Mouse (Mus musculus) CH12.LX (cell line): ENCODE results near the gene Smim1. TPM values are rescaled to one million over a fixed set of nuclear protein-coding genes. Genes with fewer than 3 reads are reported as not detected.

Experiments
- DNase-seq: peaks from one replicate; pipeline ENCODE4 v3.0.0-alpha.2; 2013; ENCODE audit errors: extremely low read depth
- H3K27ac ChIP-seq: 2 replicates; pipeline ENCODE4 v1.5.1; 2012; ENCODE audit warnings: low read depth, mild to moderate bottlenecking, control low read depth, moderate library complexity; ENCODE audit not compliant: insufficient read depth
- H3K27me3 ChIP-seq: replicated peaks from 2 replicates; pipeline ENCODE3; 2012; ENCODE audit warnings: inconsistent platforms
- H3K36me3 ChIP-seq, 2 experiments: replicated peaks in 1 of 2; 2 replicates each; pipeline versions ENCODE3 to v1.6.1; 2012; ENCODE audit warnings: inconsistent platforms in 1 of 2, low read length in 1 of 2, mild to moderate bottlenecking in 1 of 2, mixed read lengths in 1 of 2, moderate library complexity in 1 of 2; ENCODE audit not compliant: control insufficient read depth in 1 of 2, insufficient read depth in 1 of 2
- H3K4me1 ChIP-seq, 2 experiments: 2 replicates each; pipeline ENCODE4 v1.6.1; 2012; ENCODE audit warnings: inconsistent platforms in 1 of 2, moderate library complexity in 1 of 2; ENCODE audit not compliant: insufficient read depth in 2 of 2, control insufficient read depth in 1 of 2
- H3K4me2 ChIP-seq: 2 replicates; pipeline ENCODE4 v1.6.1; 2012; ENCODE audit warnings: low read depth, mild to moderate bottlenecking, control low read depth; ENCODE audit not compliant: poor library complexity, insufficient read depth, severe bottlenecking
- H3K4me3 ChIP-seq, 3 experiments: fragments of 150-350 bp in 1 of 3; sonication (generic) in 1 of 3; replicated peaks in 1 of 3; 2 replicates each; pipeline versions ENCODE3 to v1.5.1; 2011 to 2012; ENCODE audit warnings: low read depth in 2 of 3, low read length in 2 of 3, mild to moderate bottlenecking in 2 of 3, moderate library complexity in 2 of 3, control low read depth in 1 of 3, improper control_type of control experiment in 1 of 3, inconsistent platforms in 1 of 3, mixed read lengths in 1 of 3; ENCODE audit not compliant: poor library complexity in 1 of 3
- H3K79me2 ChIP-seq: replicated peaks from 2 replicates; pipeline ENCODE4 v1.6.1; 2012; ENCODE audit warnings: mild to moderate bottlenecking, moderate library complexity; ENCODE audit not compliant: control insufficient read depth, poor library complexity, insufficient read depth, severe bottlenecking; ENCODE audit errors: extremely low read depth
- H3K9ac ChIP-seq: 2 replicates; pipeline ENCODE4 v1.6.1; 2012; ENCODE audit warnings: low read depth, mild to moderate bottlenecking, control low read depth, moderate library complexity; ENCODE audit not compliant: insufficient read depth
- H3K9me3 ChIP-seq: replicated peaks from 2 replicates; pipeline ENCODE3; 2012; ENCODE audit warnings: low read length, inconsistent platforms, mixed read lengths
- BHLHE40 ChIP-seq: IDR thresholded peaks from 2 replicates; pipeline ENCODE4 v1.6.1; 2011; ENCODE audit warnings: mild to moderate bottlenecking, low read depth, low read length, improper control_type of control experiment
- CHD2 ChIP-seq: IDR thresholded peaks from 2 replicates; pipeline ENCODE4 v1.6.1; 2011; ENCODE audit warnings: low read length, improper control_type of control experiment
- CTCF ChIP-seq, 2 experiments: IDR thresholded peaks in 1 of 2; conservative IDR thresholded peaks in 1 of 2; 2 replicates each; pipeline ENCODE4 v1.5.1; 2011 to 2012; ENCODE audit warnings: low read depth in 2 of 2, low read length in 2 of 2, improper control_type of control experiment in 1 of 2, inconsistent platforms in 1 of 2, mild to moderate bottlenecking in 1 of 2, moderate library complexity in 1 of 2
- ELF1 ChIP-seq: IDR thresholded peaks from 2 replicates; pipeline ENCODE4 v1.6.1; 2014; ENCODE audit warnings: low read depth, mild to moderate bottlenecking, inconsistent platforms, low read length, improper control_type of control experiment
- GABPA ChIP-seq: IDR thresholded peaks from 2 replicates; pipeline ENCODE4 v1.6.1; 2012; ENCODE audit warnings: low read depth, low read length, improper control_type of control experiment, inconsistent platforms; ENCODE audit not compliant: insufficient replicate concordance
- HCFC1 ChIP-seq: IDR thresholded peaks from 2 replicates; pipeline ENCODE4 v1.6.1; 2012; ENCODE audit warnings: low read depth, mild to moderate bottlenecking, inconsistent platforms, low read length, improper control_type of control experiment
- IRF4 ChIP-seq: IDR thresholded peaks from 2 replicates; pipeline ENCODE4 v1.6.1; 2014; ENCODE audit warnings: low read depth, mild to moderate bottlenecking, inconsistent platforms, low read length, improper control_type of control experiment
- MAX ChIP-seq: IDR thresholded peaks from 2 replicates; pipeline ENCODE4 v1.6.1; 2011; ENCODE audit warnings: low read length, improper control_type of control experiment
- MEF2A ChIP-seq: IDR thresholded peaks from 2 replicates; pipeline ENCODE4 v1.6.1; 2014; ENCODE audit warnings: low read depth, mild to moderate bottlenecking, inconsistent platforms, low read length, improper control_type of control experiment, borderline replicate concordance
- NRF1 ChIP-seq: IDR thresholded peaks from 2 replicates; pipeline ENCODE4 v1.6.1; 2014; ENCODE audit warnings: low read depth, mild to moderate bottlenecking, inconsistent platforms, low read length, improper control_type of control experiment, moderate library complexity
- PAX5 ChIP-seq: IDR thresholded peaks from 2 replicates; pipeline ENCODE4 v1.6.1; 2012; ENCODE audit warnings: low read length, inconsistent platforms, mixed read lengths
- POLR2A ChIP-seq: IDR thresholded peaks from 2 replicates; pipeline ENCODE4 v1.6.1; 2011; ENCODE audit warnings: low read depth, mild to moderate bottlenecking, improper control_type of control experiment, low read length
- RAD21 ChIP-seq: IDR thresholded peaks from 2 replicates; pipeline ENCODE4 v1.6.1; 2011; ENCODE audit warnings: low read depth, mild to moderate bottlenecking, low read length, improper control_type of control experiment, moderate library complexity
- RCOR1 ChIP-seq: conservative IDR thresholded peaks from 2 replicates; pipeline ENCODE4 v1.6.1; 2012; ENCODE audit warnings: low read depth, mild to moderate bottlenecking, inconsistent platforms, low read length, improper control_type of control experiment
- SIN3A ChIP-seq: IDR thresholded peaks from 2 replicates; pipeline ENCODE4 v1.6.1; 2012; ENCODE audit warnings: low read length, improper control_type of control experiment, inconsistent platforms
- TCF12 ChIP-seq: IDR thresholded peaks from 2 replicates; pipeline ENCODE4 v1.6.1; 2014; ENCODE audit warnings: low read depth, mild to moderate bottlenecking, inconsistent platforms, low read length, improper control_type of control experiment
- USF2 ChIP-seq: conservative IDR thresholded peaks from 2 replicates; pipeline ENCODE4 v1.6.1; 2011; ENCODE audit warnings: low read depth, low read length, improper control_type of control experiment
- ZC3H11A ChIP-seq: IDR thresholded peaks from 2 replicates; pipeline ENCODE4 v1.6.1; 2012; ENCODE audit warnings: low read depth, mild to moderate bottlenecking, inconsistent platforms, low read length, improper control_type of control experiment
- ZKSCAN1 ChIP-seq: IDR thresholded peaks from 2 replicates; pipeline ENCODE4 v1.6.1; 2012; ENCODE audit warnings: low read depth, inconsistent platforms, low read length, improper control_type of control experiment, borderline replicate concordance
- ZNF384 ChIP-seq: IDR thresholded peaks from 2 replicates; pipeline ENCODE4 v1.6.1; 2012; ENCODE audit warnings: low read depth, low read length, improper control_type of control experiment, inconsistent platforms
- dilution Hi-C: fragments of 300-500 bp; cut with MboI; formaldehyde crosslinking; loops from 2 replicates; pipeline ENCODE4 v1.14.3; 2020; ENCODE audit warnings: low sequenced_read_pairs; ENCODE audit not compliant: extremely low pct_unique_long_range_greater_than_20kb, extremely low pct_ligation_motif_present
- in situ Hi-C: fragments of 300-500 bp; cut with MboI; formaldehyde crosslinking; loops from 3 replicates; pipeline ENCODE4 v1.14.3; 2019; ENCODE audit warnings: low sequenced_read_pairs, low pct_ligation_motif_present, low pct_unique_long_range_greater_than_20kb, mixed read lengths
- polyA plus RNA-seq: library from polyadenylated mRNA; unstranded; fragments of >175 nt; gene quantifications from 2 replicates; pipeline ENCODE4 v1.2.1, GENCODE M21; 2012; ENCODE audit warnings: low read depth; ENCODE audit not compliant: insufficient read length
- total RNA-seq, 2 experiments: library from RNA; depleted of rRNA; stranded (reverse); fragments of 300-350 nt in 1 of 2; fragments of >200 nt in 1 of 2; gene quantifications; 2 replicates each; pipeline ENCODE4 v1.2.3; 2012 to 2014

Gene Smim1
- total and polyA plus RNA-seq, 3 experiments: 0.16 to 2.3 TPM; not detected in 1

- H3K36me3 ChIP-seq: peaks cover 24 to 52% of the 10 kb centered on the region in 2 experiments
- peak overlapping the region; percentile 77; the same call in 1 of the 2 replicates for H3K9ac ChIP-seq
- dilution Hi-C loops: no loop called here
Measured at GRCm38 (mm10) chr4:153975768-153976167, 50.3 kb downstream of the Smim1 start.

DNA sequence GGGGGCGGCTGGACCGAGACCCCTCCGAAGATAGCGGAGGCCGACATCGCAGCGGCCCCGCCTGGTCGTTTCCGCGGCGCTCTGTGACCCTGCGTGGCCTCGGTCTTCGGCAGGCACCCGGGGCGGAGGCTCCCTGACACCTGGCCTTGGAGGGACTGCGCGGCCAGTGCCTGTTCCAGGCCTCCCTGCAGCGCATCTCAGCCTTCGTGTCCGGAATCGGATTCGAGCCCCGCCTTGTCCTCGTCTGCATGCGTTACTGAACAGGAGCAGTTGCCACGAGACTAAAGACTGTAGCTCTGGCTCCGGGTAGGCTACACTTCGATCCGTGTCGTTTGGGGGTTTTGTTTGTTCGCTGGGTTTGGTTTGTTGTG is 50.8 kb downstream of the Smim1 start:
- DNase-seq: peak; percentile 21
- in situ Hi-C loops (no loop called here), dilution Hi-C loops (no loop called here)
- Histone ChIP-seq H3K9ac (peak overlapping the region; percentile 77), H3K4me1 (peaks cover 7 to 27% of the 10 kb centered on the region in 2 experiments; a peak in 3 of 4 replicates), H3K79me2 (peaks cover 4% of the 10 kb centered on the region), H3K4me2 (peak overlapping the region; percentile 97; the same call in 1 of the 2 replicates), H3K9me3 (no peaks in the 10 kb centered on the region), H3K27ac (no peak overlapping the region), H3K27me3 (no peaks in the 10 kb centered on the region)
- peak; percentile 46; the same call in 1 of the 2 replicates for TF ChIP-seq SIN3A
- TF ChIP-seq POLR2A: no peak
- TF ChIP-seq TCF12: no peak
- TF ChIP-seq MAX: peak; percentile 32
- no peak; the same call in 1 of the 2 replicates for TF ChIP-seq RCOR1
- 0 out of 2 replicates have a peak, but pooled peaks have one; percentile 2 for TF ChIP-seq GABPA
- TF ChIP-seq ELF1: no peak
- TF ChIP-seq NRF1: no peak
- no peak for TF ChIP-seq ZC3H11A
- no peak for TF ChIP-seq PAX5
- TF ChIP-seq HCFC1: no peak
- no peak for TF ChIP-seq ZNF384
- no peak for TF ChIP-seq CHD2
- TF ChIP-seq, all 38 proteins: peak for 3
- H3K4me3 ChIP-seq: peak overlapping the region; percentile 79 to 90 (median 85)
- H3K36me3 ChIP-seq: peaks cover 20 to 52% of the 10 kb centered on the region in 2 experiments

More at GRCm38 (mm10) chr4:153975768-153976167, 50.3 kb downstream of the Smim1 start:
- peaks cover 7 to 27% of the 10 kb centered on the region in 2 experiments; a peak in 3 of 4 replicates for H3K4me1 ChIP-seq
- TF ChIP-seq CTCF (conservative IDR thresholded peaks at IDR 0.05 in 1 of 2, IDR thresholded peaks at IDR 0.05 in 1 of 2; ENCODE audit: low read depth in 2 of 2, low read length in 2 of 2) (peak in 1 of 2 experiments; percentile 1; a peak in 1 of 4 replicates), IRF4 (no peak), ZKSCAN1 (no peak), RCOR1 (no peak), MEF2A (no peak), RAD21 (no peak), USF2 (no peak), BHLHE40 (no peak)
- peak overlapping the region; percentile 97 for H3K4me2 ChIP-seq
- peak overlapping the region; percentile 79 to 90 (median 85) for H3K4me3 ChIP-seq
- peaks cover 4% of the 10 kb centered on the region for H3K79me2 ChIP-seq
- in situ Hi-C loops: no loop called here
- H3K9me3 ChIP-seq: no peaks in the 10 kb centered on the region
- no peaks in the 10 kb centered on the region for H3K27me3 ChIP-seq
- DNase-seq: no peak
- H3K27ac ChIP-seq: no peak overlapping the region
